Mouse (Mus musculus) thymus, adult 2 months (tissue): Measurements from ENCODE around the gene Ldb2.

ENCODE experiments used
- CTCF ChIP-seq: fragments of 200-500 bp; IDR thresholded peaks from 2 replicates; pipeline ENCODE4 v1.5.1; 2012; ENCODE audit warnings: mild to moderate bottlenecking, control low read depth, low read length, moderate library complexity, borderline replicate concordance; ENCODE audit not compliant: control insufficient read depth, poor library complexity, insufficient read depth; ENCODE audit errors: extremely low read depth
- POLR2A ChIP-seq: fragments of 200-500 bp; IDR thresholded peaks from 2 replicates; pipeline ENCODE4 v1.6.1; 2012; ENCODE audit warnings: mild to moderate bottlenecking, low read length, control low read depth, moderate library complexity; ENCODE audit not compliant: control insufficient read depth, poor library complexity, insufficient read depth; ENCODE audit errors: extremely low read depth

DNA sequence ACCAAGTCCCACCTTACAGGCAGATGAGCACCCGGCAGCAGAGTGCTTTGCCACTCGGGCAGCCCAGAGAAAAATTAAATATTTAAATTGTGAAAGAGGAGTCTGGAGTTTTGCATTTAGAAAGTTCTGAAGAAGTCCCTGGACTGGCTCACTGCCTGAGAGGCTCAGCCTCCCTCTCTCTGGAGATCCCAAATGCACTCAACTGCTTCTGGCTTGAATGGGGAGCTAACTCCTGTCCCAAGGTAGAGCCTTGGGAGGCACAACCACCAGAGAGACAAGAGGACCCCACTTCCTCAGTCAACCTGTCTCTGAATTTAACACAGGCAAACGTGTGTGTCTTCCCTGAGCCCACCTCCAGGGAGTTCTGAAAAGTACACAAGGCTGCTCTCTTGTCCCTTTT lies 987 bp downstream of the Ldb2 start:
- TF ChIP-seq CTCF, result no peak
- TF ChIP-seq POLR2A, result no peak
